Mouse (Mus musculus) left cerebral cortex, postnatal 36 days (tissue): ENCODE data around the gene Kctd19. TPM values are rescaled to one million over a fixed set of nuclear protein-coding genes. Genes with fewer than 3 reads are reported as not detected.

ENCODE experiments used
- DNase-seq, 2 experiments: peaks; one replicate each; pipeline ENCODE4 v3.0.0; 2021 to 2022; ENCODE audit warnings: low spot score in 2 of 2, mixed read lengths in 1 of 2
- intact Hi-C: fragments of 180-260 bp; cut with DNase I; formaldehyde crosslinking; loops from one replicate; pipeline ENCODE4 v1.15.1; 2025
- total RNA-seq, 2 experiments: library from RNA; stranded (reverse); gene quantifications; 2 replicates each; pipeline ENCODE4 v1.2.3; 2021

Kctd19 gene
- total RNA-seq, 2 experiments from 2014 or later, result not detected

GRCm38 (mm10) chr8:105343791-105344574 lies 69.3 kb downstream of the Kctd19 start:
- intact Hi-C loops, result no loop called here
- no peak for DNase-seq

- intact Hi-C loops, result no loop called here
- no peak for DNase-seq
These were observed 70.5 kb downstream of the Kctd19 start for GRCm38 (mm10) chr8:105342768-105343167.

- intact Hi-C loops, result no loop called here
- DNase-seq, result no peak
These were observed 71.9 kb downstream of the Kctd19 start for GRCm38 (mm10) chr8:105341399-105341798.

- intact Hi-C loops, result no loop called here
- no peak for DNase-seq
These were observed 73.2 kb downstream of the Kctd19 start for GRCm38 (mm10) chr8:105339886-105340635.

- no peak for DNase-seq
- intact Hi-C loops, result no loop called here
These were observed 74.3 kb downstream of the Kctd19 start for GRCm38 (mm10) chr8:105338992-105339391.

- no peak for DNase-seq
- intact Hi-C loops, result no loop called here
These were observed 76.8 kb downstream of the Kctd19 start for GRCm38 (mm10) chr8:105336373-105337130.

Other genes starting within 250 kb of the Kctd19 start
- gene Cbfb, start 242.8 kb downstream of the Kctd19 start, total RNA-seq, result 10 to 100 TPM; 21.4 to 24.1 TPM
- 10 to 100 TPM; 37.8 to 38.5 TPM for gene D230025D16Rik, start 188.4 kb downstream of the Kctd19 start, total RNA-seq
- 1 to 10 TPM; 2.4 to 5.0 TPM for gene B3gnt9, start 158.3 kb downstream of the Kctd19 start, total RNA-seq
- gene Tradd, start 148.9 kb downstream of the Kctd19 start, total RNA-seq, result 1 to 10 TPM; 7.2 to 7.5 TPM
- 1 to 10 TPM in 1 of 2 experiments, under 1 TPM in 1; 0.86 to 1.4 TPM for gene Fbxl8, start 148.9 kb downstream of the Kctd19 start, total RNA-seq
- 10 to 100 TPM; 11.5 to 12.0 TPM for gene Hsf4, start 143.7 kb downstream of the Kctd19 start, total RNA-seq
- 10 to 100 TPM in 1 of 2 experiments, 1 to 10 TPM in 1; 9.2 to 11.8 TPM for gene Nol3, start 137.4 kb downstream of the Kctd19 start, total RNA-seq
- gene 4931428F04Rik, start 123.6 kb downstream of the Kctd19 start, total RNA-seq, result 10 to 100 TPM; 24.2 to 27.1 TPM
- gene Exoc3l, start 117.4 kb downstream of the Kctd19 start, total RNA-seq, result 1 to 10 TPM in 1 of 2 experiments, under 1 TPM in 1; 0.79 to 1.8 TPM
- gene E2f4, start 115.8 kb downstream of the Kctd19 start, total RNA-seq, result 10 to 100 TPM; 32.4 to 33.7 TPM
- 1 to 10 TPM; 1.0 to 1.7 TPM for gene Elmo3, start 107.9 kb downstream of the Kctd19 start, total RNA-seq
- gene Lrrc29, start 87.2 kb downstream of the Kctd19 start, total RNA-seq, result 1 to 10 TPM; 3.7 to 7.3 TPM
- gene Tmem208, start 87.1 kb downstream of the Kctd19 start, total RNA-seq, result 10 to 100 TPM; 38.5 to 43.6 TPM
- gene Fhod1, start 65.5 kb downstream of the Kctd19 start, total RNA-seq, result 1 to 10 TPM; 2.3 to 3.7 TPM
- 10 to 100 TPM; 34.1 to 44.5 TPM for gene Slc9a5, start 64.7 kb downstream of the Kctd19 start, total RNA-seq
- 1 to 10 TPM; 1.3 to 5.5 TPM for gene Plekhg4, start 40.2 kb downstream of the Kctd19 start, total RNA-seq
- under 1 TPM; 0.32 to 0.37 TPM for gene Lrrc36, start 69 bp upstream of the Kctd19 start, total RNA-seq
- gene Tppp3, start 58.0 kb upstream of the Kctd19 start, total RNA-seq, result 10 to 100 TPM; 36.1 to 46.4 TPM
- gene Zdhhc1, start 83.4 kb upstream of the Kctd19 start, total RNA-seq, result 10 to 100 TPM; 33.2 to 45.3 TPM
- gene Hsd11b2, start 105.3 kb upstream of the Kctd19 start, total RNA-seq, result under 1 TPM in 1 of 2 experiments, not detected in 1; 0.20 TPM
- gene Atp6v0d1, start 152.5 kb upstream of the Kctd19 start, total RNA-seq, result 100 to 1,000 TPM; 305 to 349 TPM
- 10 to 100 TPM; 70.3 to 89.3 TPM for gene Ripor1, start 191.8 kb upstream of the Kctd19 start, total RNA-seq
- 10 to 100 TPM; 61.2 to 77.2 TPM for gene Ctcf, start 223.1 kb upstream of the Kctd19 start, total RNA-seq
- gene Agrp, start 223.9 kb upstream of the Kctd19 start, total RNA-seq, result not detected